Mouse (Mus musculus): ENCODE results near the gene Gm45716.

The Gm45716 gene

DNA sequence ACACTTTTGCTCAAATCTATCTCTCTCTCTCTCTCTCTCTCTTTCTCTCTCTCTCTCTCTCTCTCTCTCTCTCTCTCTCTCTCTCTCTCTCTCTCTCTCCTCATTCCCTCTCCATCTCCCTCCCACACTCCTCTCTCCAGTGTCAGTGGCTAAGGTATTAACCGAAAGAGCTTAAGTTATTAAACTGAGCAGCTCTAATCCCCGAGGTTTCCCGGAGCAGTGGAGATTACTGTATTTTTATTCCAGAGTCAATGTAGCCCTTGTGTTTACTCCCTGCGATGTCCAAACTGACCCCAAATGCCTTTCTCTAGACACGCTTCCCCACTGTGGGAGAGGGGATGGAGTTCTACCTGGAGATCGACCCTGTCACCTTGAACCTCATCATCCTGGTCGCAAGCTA is at the start of gene Gm45716:
Gene Gm45716 (plus strand): TSS at position 243 of the 400 bp plus-strand sequence.
- in situ Hi-C loops (cut with MseI, MboI) = loop anchor here in 1 of 2 experiments (10.0 kb wide), 1 partner anchor 427 kb away; no protein-coding TSS in a partner anchor

DNA sequence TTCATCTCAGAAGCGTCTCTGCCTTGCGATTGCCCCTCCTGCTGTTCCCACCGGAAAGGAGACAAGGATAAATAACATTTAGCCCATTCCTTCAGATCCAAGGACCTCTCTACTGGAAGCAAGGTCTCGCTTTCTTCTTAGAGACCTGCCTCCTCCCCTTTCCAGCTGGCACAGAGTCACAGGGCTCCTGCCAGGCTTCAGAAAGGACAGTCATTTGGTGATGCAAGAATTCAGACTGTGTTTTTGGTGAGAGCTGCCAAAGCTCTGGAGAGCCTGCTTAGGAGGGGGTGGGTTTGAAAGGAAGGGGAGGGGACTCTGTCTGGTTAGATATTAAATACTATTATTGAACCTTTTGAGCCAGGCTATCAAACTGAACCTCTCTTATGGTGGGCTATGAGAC is 45.1 kb upstream of the Gm45716 start:
- in situ Hi-C loops (cut with MseI, MboI) = no loop called here

GRCm38 (mm10) chr11:90142936-90143335 is 44.5 kb upstream of the Gm45716 start:
- in situ Hi-C loops (cut with MseI, MboI) = no loop called here

DNA sequence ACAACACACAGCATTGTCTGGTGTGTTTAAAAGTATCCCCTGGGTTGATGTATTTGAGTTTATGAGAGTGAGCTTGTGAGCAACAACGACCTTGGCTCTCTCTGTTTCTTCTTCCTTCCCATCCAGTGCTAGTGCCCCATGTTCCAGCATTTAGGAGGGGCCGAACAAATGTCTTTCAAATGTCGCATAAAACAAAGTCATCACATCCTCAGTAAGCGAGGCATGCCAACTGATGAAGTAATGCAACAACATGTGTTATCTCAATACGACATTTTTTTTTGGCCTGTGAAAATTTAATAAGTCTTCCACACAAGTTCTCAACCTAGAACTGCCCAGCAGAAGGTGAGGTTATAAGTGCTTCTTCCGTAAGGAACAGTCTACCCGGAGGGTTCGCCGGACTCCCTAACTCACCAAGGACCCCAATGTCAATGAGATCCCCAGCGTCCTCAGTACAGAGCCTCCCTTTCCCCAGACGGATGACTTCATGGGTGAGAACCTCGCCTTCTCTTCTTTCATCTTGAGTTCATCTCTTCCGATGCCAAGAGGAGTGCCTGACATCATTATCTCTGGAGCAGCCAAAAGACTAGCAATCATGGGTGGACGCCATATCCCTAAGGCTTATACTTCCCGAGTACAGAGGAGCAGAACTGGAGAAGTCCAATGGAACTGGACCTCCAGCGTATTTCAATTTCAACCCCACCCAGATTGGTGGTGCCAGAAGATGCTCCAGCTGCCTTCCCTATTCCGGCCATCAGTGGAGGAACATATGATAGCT is 41.2 kb upstream of the Gm45716 start:
- in situ Hi-C loops (cut with MseI, MboI) = no loop called here

DNA sequence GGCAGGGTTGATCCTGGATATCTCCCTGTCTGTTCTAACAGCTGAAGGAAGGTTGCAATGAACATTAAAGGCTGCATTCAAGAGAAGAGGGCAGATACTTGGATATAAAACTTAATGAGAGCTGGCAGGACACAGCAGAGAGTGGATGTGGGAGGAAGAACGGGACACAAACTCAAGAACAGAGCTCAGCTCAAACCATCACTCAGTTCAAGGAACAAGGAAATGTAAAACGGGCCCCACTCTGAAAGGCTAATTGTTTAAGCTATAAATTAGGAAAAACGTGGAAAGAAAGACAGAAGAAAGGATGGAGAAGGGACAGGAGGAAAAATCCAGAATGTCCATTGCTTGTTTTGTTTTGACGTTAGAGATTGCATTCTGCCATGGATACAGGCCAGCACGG is 32.4 kb upstream of the Gm45716 start:
- in situ Hi-C loops (cut with MseI, MboI) = no loop called here

DNA sequence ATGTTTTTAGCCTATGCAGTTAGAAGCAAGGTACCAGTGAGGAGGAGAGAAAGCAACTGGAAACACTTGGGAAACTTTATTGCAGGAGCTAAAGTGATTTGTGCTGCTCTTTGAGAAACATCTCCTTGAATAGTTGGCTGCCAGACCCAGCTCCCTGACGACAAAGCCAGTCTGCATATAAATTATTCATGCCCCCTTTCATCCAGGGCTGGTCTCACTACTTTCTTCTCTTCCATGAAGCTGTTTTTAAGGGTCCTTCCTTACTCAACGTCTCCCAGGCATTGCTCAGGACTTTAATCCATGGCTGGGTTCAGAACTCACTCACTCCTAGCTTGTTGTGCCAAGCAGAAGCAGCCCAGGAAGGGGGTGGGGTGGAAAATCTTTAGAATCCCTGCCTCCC is 32.0 kb upstream of the Gm45716 start:
- in situ Hi-C loops (cut with MseI, MboI) = no loop called here

GRCm38 (mm10) chr11:90167771-90168170 is 19.7 kb upstream of the Gm45716 start:
- in situ Hi-C loops (cut with MseI, MboI) = loop anchor here (5.0 kb wide), 2 partner anchors 125 to 180 kb away; no protein-coding TSS in a partner anchor

DNA sequence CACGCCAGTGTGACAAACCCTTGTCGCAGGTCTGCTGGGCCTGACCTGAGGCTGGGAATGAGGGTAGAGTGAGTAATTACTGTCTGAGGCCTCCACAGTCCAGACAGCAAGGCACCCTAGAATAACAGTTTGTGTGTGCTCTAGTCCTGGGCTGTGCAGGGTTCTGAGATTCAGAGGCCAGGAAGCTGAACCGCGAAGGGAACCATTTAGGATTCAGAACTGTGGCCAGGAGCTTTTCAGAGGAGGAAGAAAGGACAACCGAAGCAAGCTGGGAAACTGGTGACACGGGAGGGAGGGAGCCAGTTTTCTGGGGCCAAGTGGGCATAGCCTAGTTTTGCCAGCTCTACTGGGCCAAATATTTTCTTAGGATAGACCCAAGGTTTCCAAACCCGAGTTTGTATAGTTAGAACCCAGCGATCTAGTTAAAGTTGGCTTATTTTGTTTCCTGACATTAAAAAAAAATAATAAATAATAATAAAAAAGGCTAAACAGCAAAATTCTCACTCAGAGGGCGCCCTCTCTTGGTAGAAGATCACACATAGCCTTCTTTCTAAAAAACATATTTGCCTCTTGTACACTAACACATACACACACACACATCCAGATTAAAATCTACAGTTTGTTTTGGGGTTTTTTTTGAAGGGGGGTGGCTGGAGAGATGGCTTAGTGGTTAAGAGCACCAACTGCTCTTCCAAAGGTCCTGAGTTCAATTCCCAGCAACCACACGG is 19.0 kb upstream of the Gm45716 start:
- in situ Hi-C loops (cut with MseI, MboI) = loop anchor here (5.0 kb wide), 2 partner anchors 126 to 181 kb away; no protein-coding TSS in a partner anchor

- in situ Hi-C loops (cut with MseI, MboI) = loop anchor here (5.0 kb wide), 3 partner anchors 127 to 182 kb away; no protein-coding TSS in a partner anchor
Observed at GRCm38 (mm10) chr11:90169200-90170013, 18.1 kb upstream of the Gm45716 start.

- in situ Hi-C loops (cut with MseI, MboI) = loop anchor here in 1 of 2 experiments (5.0 kb wide), 1 partner anchor 133 kb away; no protein-coding TSS in a partner anchor
Observed at GRCm38 (mm10) chr11:90170014-90170320, 17.5 kb upstream of the Gm45716 start.

- in situ Hi-C loops (cut with MseI, MboI) = loop anchor here in 1 of 2 experiments (5.0 kb wide), 1 partner anchor 135 kb away; no protein-coding TSS in a partner anchor
Observed at GRCm38 (mm10) chr11:90172331-90172730, 15.2 kb upstream of the Gm45716 start.

- in situ Hi-C loops (cut with MseI, MboI) = no loop called here
Observed at GRCm38 (mm10) chr11:90175634-90176300, 11.7 kb upstream of the Gm45716 start.

DNA sequence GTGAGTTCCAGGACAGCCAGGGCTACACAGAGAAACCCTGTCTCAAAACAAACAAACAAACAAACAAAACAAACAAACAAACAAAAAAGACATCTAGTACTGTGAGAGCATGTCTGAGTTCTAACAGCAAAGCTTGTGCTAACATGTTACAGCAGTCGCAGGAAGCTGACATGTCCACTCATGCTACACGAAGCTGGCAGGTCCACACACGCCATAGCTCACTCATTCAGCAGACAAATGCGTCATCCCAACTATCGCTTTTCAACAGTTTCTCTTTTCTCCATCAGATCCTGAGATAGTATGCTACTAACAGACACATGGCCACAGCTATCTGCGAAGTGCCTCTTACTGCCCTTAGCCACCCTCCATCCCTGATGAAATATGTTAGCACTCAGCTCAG is 10.1 kb upstream of the Gm45716 start:
- in situ Hi-C loops (cut with MseI, MboI) = no loop called here

DNA sequence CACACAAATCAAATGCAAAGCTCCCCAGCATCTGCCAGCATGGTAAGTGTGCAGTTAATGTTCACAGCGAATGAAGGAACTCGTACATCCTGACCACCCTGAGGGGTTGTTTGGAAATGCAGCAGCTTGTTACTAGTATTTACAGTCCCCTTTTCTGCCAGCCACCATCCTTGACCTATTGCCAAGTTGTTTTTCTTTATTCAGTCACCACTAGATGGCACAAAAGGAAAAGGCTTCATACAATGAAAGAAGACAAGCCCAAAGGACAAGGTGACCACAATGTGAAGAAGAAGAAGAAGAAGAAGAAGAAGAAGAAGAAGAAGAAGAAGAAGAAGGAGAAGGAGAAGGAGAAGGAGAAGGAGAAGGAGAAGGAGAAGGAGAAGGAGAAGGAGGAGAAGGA is 4.1 kb upstream of the Gm45716 start:
- in situ Hi-C loops (cut with MseI, MboI) = loop anchor here in 1 of 2 experiments (10.0 kb wide), 1 partner anchor 431 kb away; no protein-coding TSS in a partner anchor

GRCm38 (mm10) chr11:90184756-90185155 is 2.7 kb upstream of the Gm45716 start:
- in situ Hi-C loops (cut with MseI, MboI) = loop anchor here in 1 of 2 experiments (10.0 kb wide), 1 partner anchor 430 kb away; no protein-coding TSS in a partner anchor

DNA sequence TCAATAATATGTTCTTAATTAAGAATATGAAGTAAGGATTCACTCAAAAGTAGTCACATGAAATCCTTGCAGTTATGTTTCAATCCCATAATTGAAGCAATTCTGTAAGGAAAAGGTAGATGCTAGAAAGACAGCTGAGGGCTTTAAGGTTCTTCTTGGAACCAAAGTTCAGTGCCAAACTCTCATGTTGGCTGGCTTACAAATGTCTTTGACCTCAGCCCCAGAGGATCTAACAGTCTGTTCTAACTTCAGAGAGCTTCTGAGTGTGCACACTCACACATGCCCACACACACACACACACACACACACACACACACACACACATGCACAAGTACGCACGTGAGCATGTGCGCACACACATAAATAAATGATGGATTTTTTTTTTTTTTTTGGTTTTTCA is 2.7 kb downstream of the Gm45716 start:
- in situ Hi-C loops (cut with MseI, MboI) = loop anchor here in 1 of 2 experiments (5.0 kb wide), 1 partner anchor 422 kb away; no protein-coding TSS in a partner anchor

- in situ Hi-C loops (cut with MseI, MboI) = loop anchor here in 1 of 2 experiments (5.0 kb wide), 1 partner anchor 417 kb away; no protein-coding TSS in a partner anchor
Observed at GRCm38 (mm10) chr11:90194946-90195345, 7.5 kb downstream of the Gm45716 start.

GRCm38 (mm10) chr11:90195756-90196520 is 8.5 kb downstream of the Gm45716 start:
- in situ Hi-C loops (cut with MseI, MboI) = no loop called here

DNA sequence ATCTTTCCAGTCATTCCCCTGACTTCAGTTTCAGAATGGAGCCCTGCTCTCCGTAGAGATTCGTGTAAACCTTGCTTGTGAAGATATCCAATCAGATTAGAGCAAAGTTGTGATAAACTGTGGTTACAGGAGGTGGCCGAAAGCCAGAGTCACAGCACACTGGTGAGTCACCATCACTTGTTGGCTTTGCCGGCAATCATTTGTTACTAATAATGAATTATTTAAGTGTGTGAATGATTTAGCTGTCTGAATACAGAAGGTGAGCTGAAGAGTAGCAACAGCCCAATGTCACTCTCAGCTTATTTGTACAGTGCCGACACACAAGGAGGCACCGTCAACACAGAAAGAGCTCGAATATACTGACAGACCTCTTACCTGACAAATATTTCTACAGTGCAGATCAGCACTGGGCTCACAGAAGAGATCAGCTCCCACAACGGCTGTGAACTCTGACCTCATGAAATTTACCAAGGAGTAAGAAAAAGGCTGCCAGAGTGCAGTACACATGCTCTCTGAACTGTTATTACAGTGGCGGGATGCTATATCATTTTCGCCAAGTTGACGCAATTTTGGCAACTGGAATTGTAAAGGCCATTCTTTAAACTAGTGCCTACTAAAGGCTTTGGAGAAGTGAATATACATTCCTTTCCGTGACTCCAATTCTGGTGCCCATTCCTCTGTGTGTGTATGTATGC is 9.2 kb downstream of the Gm45716 start:
- in situ Hi-C loops (cut with MseI, MboI) = no loop called here
